Mouse (Mus musculus): ENCODE measurements at regions not wholly inside any gene's neighbourhood (a gene's known extent, or its start where the extent isn't known, plus 50 kb on each side); places are given as distances from the start of the nearest gene placed in this dataset.

GRCm38 (mm10) chr15:13455560-13456219 lies 282.2 kb upstream of the Cdh6 start:
- no peak for ATAC-seq
- Histone ChIP-seq H3K9me3 (ENCODE audit: control insufficient read depth, low read length) (no peaks in the 10 kb centered on the region), H3K36me3 (ENCODE audit: control insufficient read depth, insufficient read depth, low read length) (no peaks in the 10 kb centered on the region), H3K27me3 (replicated peaks; ENCODE audit: control insufficient read depth, insufficient read depth, low read length) (no peaks in the 10 kb centered on the region), H3K4me1 (ENCODE audit: control insufficient read depth, insufficient read depth, low read length) (no peaks in the 10 kb centered on the region), H3K9ac (ENCODE audit: low read depth, low read length) (no peak overlapping the region), H3K27ac (ENCODE audit: low read length) (no peak overlapping the region), H3K4me2 (ENCODE audit: low read depth, low read length) (no peak overlapping the region), H3K4me3 (ENCODE audit: low read length) (no peak overlapping the region)
- WGBS = 70% methylated on average over 8 of the region's 8 CpGs

DNA sequence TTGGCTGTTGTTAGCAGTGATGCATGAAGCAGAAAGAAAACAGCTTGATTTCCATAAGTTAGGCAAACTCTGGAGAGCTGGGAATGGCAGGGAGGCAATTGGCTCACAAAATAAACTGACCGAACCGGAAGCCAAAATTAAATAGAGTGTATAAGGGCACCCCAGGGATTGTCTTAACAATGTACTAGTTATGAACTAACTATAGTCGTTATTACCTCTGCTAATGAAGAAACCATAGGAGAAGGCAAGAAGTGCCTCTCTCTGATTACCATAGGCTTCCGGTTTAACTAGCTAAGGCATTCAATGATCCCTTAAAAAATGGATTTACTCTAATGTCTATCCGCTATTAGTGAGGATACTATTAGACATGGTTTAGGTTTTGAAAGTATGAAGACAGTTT lies 276.9 kb upstream of the Cdh6 start:
- WGBS = 87% methylated on average over 5 of the region's 5 CpGs
- no peaks in the 10 kb centered on the region for H3K9me3 ChIP-seq (ENCODE audit: control insufficient read depth, low read length)

DNA sequence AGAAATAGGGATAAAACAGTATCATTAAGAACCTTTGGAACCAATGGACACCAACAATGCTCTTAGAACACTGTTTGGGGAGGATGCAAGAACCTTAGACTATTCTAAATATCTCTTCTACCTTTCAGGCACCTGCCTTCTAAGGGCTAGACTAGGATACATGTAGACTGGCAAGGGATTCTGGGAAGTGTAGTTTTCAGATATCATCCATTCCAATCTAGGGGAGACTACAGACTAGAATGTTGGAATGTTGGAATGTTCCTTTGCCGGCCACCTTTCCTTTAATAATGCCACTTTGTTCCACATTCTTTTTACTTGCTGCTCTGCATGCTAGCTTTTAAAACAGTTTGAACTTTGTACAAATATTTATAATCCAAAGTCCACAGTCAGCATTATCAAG lies 261.1 kb upstream of the Cdh6 start:
- ATAC-seq = no peak
- no peaks in the 10 kb centered on the region for H3K36me3 ChIP-seq (ENCODE audit: control insufficient read depth, insufficient read depth, low read length)
- no peak overlapping the region for H3K27ac ChIP-seq (ENCODE audit: low read length)
- no peaks in the 10 kb centered on the region for H3K9me3 ChIP-seq (ENCODE audit: control insufficient read depth, low read length)
- no peak overlapping the region for H3K4me2 ChIP-seq (ENCODE audit: low read depth, low read length)
- WGBS = 56% methylated on average over 1 of the region's 1 CpGs
- no peaks in the 10 kb centered on the region for H3K4me1 ChIP-seq (ENCODE audit: control insufficient read depth, insufficient read depth, low read length)
- no peak overlapping the region for H3K9ac ChIP-seq (ENCODE audit: low read depth, low read length)
- H3K27me3 ChIP-seq (replicated peaks; ENCODE audit: control insufficient read depth, insufficient read depth, low read length) = no peaks in the 10 kb centered on the region
- no peak overlapping the region for H3K4me3 ChIP-seq (ENCODE audit: low read length)

More for the DNA sequence above, 276.9 kb upstream of the Cdh6 start:
- Histone ChIP-seq H3K36me3 (ENCODE audit: control insufficient read depth, insufficient read depth, low read length) (no peaks in the 10 kb centered on the region), H3K4me2 (ENCODE audit: low read depth, low read length) (no peak overlapping the region), H3K27me3 (replicated peaks; ENCODE audit: control insufficient read depth, insufficient read depth, low read length) (no peaks in the 10 kb centered on the region), H3K27ac (ENCODE audit: low read length) (no peak overlapping the region), H3K4me3 (ENCODE audit: low read length) (no peak overlapping the region), H3K9ac (ENCODE audit: low read depth, low read length) (no peak overlapping the region), H3K4me1 (ENCODE audit: control insufficient read depth, insufficient read depth, low read length) (no peaks in the 10 kb centered on the region)
- no peak for ATAC-seq

GRCm38 (mm10) chr15:13432971-13433370 lies 259.5 kb upstream of the Cdh6 start:
- ATAC-seq = no peak
- no peaks in the 10 kb centered on the region for H3K36me3 ChIP-seq (ENCODE audit: control insufficient read depth, insufficient read depth, low read length)

DNA sequence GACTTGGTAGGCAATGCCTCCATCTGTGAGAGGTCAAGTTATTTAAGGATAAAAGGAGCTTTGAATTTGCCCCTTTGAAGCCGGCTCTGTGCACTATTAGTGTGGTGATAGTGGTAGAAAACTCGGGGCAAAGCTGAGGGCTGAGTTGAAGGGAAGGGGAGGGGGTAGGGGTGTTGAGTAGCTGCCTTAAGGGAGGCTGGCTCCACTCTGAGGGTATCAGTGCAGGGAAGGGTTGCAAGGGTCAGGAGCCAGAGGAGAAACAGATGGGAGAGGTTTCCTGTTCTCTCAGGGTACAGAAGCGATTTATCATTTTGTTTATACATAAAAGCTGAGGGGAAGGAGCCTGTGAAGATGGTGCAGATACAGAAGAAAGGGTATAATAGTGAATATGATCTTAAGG lies 246.1 kb upstream of the Cdh6 start:
- Histone ChIP-seq H3K9ac (ENCODE audit: low read depth, low read length) (no peak overlapping the region), H3K36me3 (ENCODE audit: control insufficient read depth, insufficient read depth, low read length) (no peaks in the 10 kb centered on the region), H3K4me1 (ENCODE audit: control insufficient read depth, insufficient read depth, low read length) (no peaks in the 10 kb centered on the region), H3K27me3 (replicated peaks; ENCODE audit: control insufficient read depth, insufficient read depth, low read length) (no peaks in the 10 kb centered on the region), H3K4me3 (ENCODE audit: low read length) (no peak overlapping the region), H3K27ac (ENCODE audit: low read length) (no peak overlapping the region), H3K4me2 (ENCODE audit: low read depth, low read length) (no peak overlapping the region), H3K9me3 (ENCODE audit: control insufficient read depth, low read length) (no peaks in the 10 kb centered on the region)
- WGBS = 24% methylated on average over 3 of the region's 3 CpGs
- ATAC-seq = no peak

More at GRCm38 (mm10) chr15:13432971-13433370, 259.5 kb upstream of the Cdh6 start:
- H3K27me3 ChIP-seq (replicated peaks; ENCODE audit: control insufficient read depth, insufficient read depth, low read length) = no peaks in the 10 kb centered on the region
- no peaks in the 10 kb centered on the region for H3K4me1 ChIP-seq (ENCODE audit: control insufficient read depth, insufficient read depth, low read length)
- H3K9me3 ChIP-seq (ENCODE audit: control insufficient read depth, low read length) = no peaks in the 10 kb centered on the region
- no peak overlapping the region for H3K9ac ChIP-seq (ENCODE audit: low read depth, low read length)
- H3K4me2 ChIP-seq (ENCODE audit: low read depth, low read length) = no peak overlapping the region
- no peak overlapping the region for H3K4me3 ChIP-seq (ENCODE audit: low read length)
- WGBS = 90% methylated on average over 2 of the region's 2 CpGs
- H3K27ac ChIP-seq (ENCODE audit: low read length) = no peak overlapping the region

- H3K4me3 ChIP-seq (ENCODE audit: low read length) = no peak overlapping the region
- no peak overlapping the region for H3K4me2 ChIP-seq (ENCODE audit: low read depth, low read length)
- no peak overlapping the region for H3K9ac ChIP-seq (ENCODE audit: low read depth, low read length)
- no peak for ATAC-seq
- H3K27ac ChIP-seq (ENCODE audit: low read length) = no peak overlapping the region
- no peaks in the 10 kb centered on the region for H3K9me3 ChIP-seq (ENCODE audit: control insufficient read depth, low read length)
- WGBS = 56% methylated on average over 11 of the region's 11 CpGs
- H3K36me3 ChIP-seq (ENCODE audit: control insufficient read depth, insufficient read depth, low read length) = no peaks in the 10 kb centered on the region
- no peaks in the 10 kb centered on the region for H3K27me3 ChIP-seq (replicated peaks; ENCODE audit: control insufficient read depth, insufficient read depth, low read length)
- no peaks in the 10 kb centered on the region for H3K4me1 ChIP-seq (ENCODE audit: control insufficient read depth, insufficient read depth, low read length)
Observed at GRCm38 (mm10) chr15:13410065-13410688, 236.7 kb upstream of the Cdh6 start.

GRCm38 (mm10) chr15:13393155-13393554 lies 219.7 kb upstream of the Cdh6 start:
- 72% methylated on average over 6 of the region's 6 CpGs for WGBS
- H3K4me3 ChIP-seq (ENCODE audit: low read length) = no peak overlapping the region
- no peaks in the 10 kb centered on the region for H3K9me3 ChIP-seq (ENCODE audit: control insufficient read depth, low read length)
- H3K27ac ChIP-seq (ENCODE audit: low read length) = no peak overlapping the region
- H3K27me3 ChIP-seq (replicated peaks; ENCODE audit: control insufficient read depth, insufficient read depth, low read length) = no peaks in the 10 kb centered on the region
- no peaks in the 10 kb centered on the region for H3K36me3 ChIP-seq (ENCODE audit: control insufficient read depth, insufficient read depth, low read length)
- H3K4me1 ChIP-seq (ENCODE audit: control insufficient read depth, insufficient read depth, low read length) = no peaks in the 10 kb centered on the region
- ATAC-seq = no peak
- no peak overlapping the region for H3K4me2 ChIP-seq (ENCODE audit: low read depth, low read length)
- H3K9ac ChIP-seq (ENCODE audit: low read depth, low read length) = no peak overlapping the region

GRCm38 (mm10) chr15:13391331-13391730 lies 217.9 kb upstream of the Cdh6 start:
- Histone ChIP-seq H3K9ac (ENCODE audit: low read depth, low read length) (no peak overlapping the region), H3K4me2 (ENCODE audit: low read depth, low read length) (no peak overlapping the region), H3K4me3 (ENCODE audit: low read length) (no peak overlapping the region), H3K4me1 (ENCODE audit: control insufficient read depth, insufficient read depth, low read length) (no peaks in the 10 kb centered on the region), H3K9me3 (ENCODE audit: control insufficient read depth, low read length) (no peaks in the 10 kb centered on the region), H3K27me3 (replicated peaks; ENCODE audit: control insufficient read depth, insufficient read depth, low read length) (no peaks in the 10 kb centered on the region), H3K27ac (ENCODE audit: low read length) (no peak overlapping the region), H3K36me3 (ENCODE audit: control insufficient read depth, insufficient read depth, low read length) (no peaks in the 10 kb centered on the region)
- ATAC-seq = no peak
- WGBS = 71% methylated on average over 4 of the region's 4 CpGs

GRCm38 (mm10) chr15:13384815-13385214 lies 211.3 kb upstream of the Cdh6 start:
- Histone ChIP-seq H3K4me2 (ENCODE audit: low read depth, low read length) (no peak overlapping the region), H3K27ac (ENCODE audit: low read length) (no peak overlapping the region), H3K27me3 (replicated peaks; ENCODE audit: control insufficient read depth, insufficient read depth, low read length) (no peaks in the 10 kb centered on the region), H3K36me3 (ENCODE audit: control insufficient read depth, insufficient read depth, low read length) (no peaks in the 10 kb centered on the region), H3K4me1 (ENCODE audit: control insufficient read depth, insufficient read depth, low read length) (no peaks in the 10 kb centered on the region), H3K9ac (ENCODE audit: low read depth, low read length) (no peak overlapping the region), H3K4me3 (ENCODE audit: low read length) (no peak overlapping the region), H3K9me3 (ENCODE audit: control insufficient read depth, low read length) (no peaks in the 10 kb centered on the region)
- 25% methylated on average over 6 of the region's 6 CpGs for WGBS
- ATAC-seq = no peak

- no peak overlapping the region for H3K9ac ChIP-seq (ENCODE audit: low read depth, low read length)
- H3K4me3 ChIP-seq (ENCODE audit: low read length) = no peak overlapping the region
- WGBS = 87% methylated on average over 3 of the region's 3 CpGs
- no peaks in the 10 kb centered on the region for H3K27me3 ChIP-seq (replicated peaks; ENCODE audit: control insufficient read depth, insufficient read depth, low read length)
- no peaks in the 10 kb centered on the region for H3K9me3 ChIP-seq (ENCODE audit: control insufficient read depth, low read length)
- H3K4me2 ChIP-seq (ENCODE audit: low read depth, low read length) = no peak overlapping the region
- H3K27ac ChIP-seq (ENCODE audit: low read length) = no peak overlapping the region
- H3K4me1 ChIP-seq (ENCODE audit: control insufficient read depth, insufficient read depth, low read length) = no peaks in the 10 kb centered on the region
- no peak for ATAC-seq
- H3K36me3 ChIP-seq (ENCODE audit: control insufficient read depth, insufficient read depth, low read length) = no peaks in the 10 kb centered on the region
Observed at GRCm38 (mm10) chr15:13375590-13375989, 202.1 kb upstream of the Cdh6 start.
